Mouse (Mus musculus) ovary, adult 18-20 months (tissue): ENCODE data around the gene Ybx3.

Source experiments
- DNase-seq: peaks from one replicate; pipeline ENCODE4 v3.0.0; 2022; ENCODE audit warnings: low spot score, mixed read lengths

The Ybx3 gene

GRCm38 (mm10) chr6:131388040-131389021 lies at the start of gene Ybx3:
Ybx3 (minus strand) TSS chr6:131388476.
- peak; percentile 82 for DNase-seq

GRCm38 (mm10) chr6:131436626-131437025 lies 48.4 kb upstream of the Ybx3 start:
- no peak for DNase-seq

GRCm38 (mm10) chr6:131434088-131434487 lies 45.8 kb upstream of the Ybx3 start:
- no peak for DNase-seq

- no peak for DNase-seq
Measured at GRCm38 (mm10) chr6:131433153-131434048, 45.1 kb upstream of the Ybx3 start.

GRCm38 (mm10) chr6:131421572-131421971 lies 33.3 kb upstream of the Ybx3 start:
- DNase-seq: no peak

- no peak for DNase-seq
Measured at GRCm38 (mm10) chr6:131419614-131420013, 31.3 kb upstream of the Ybx3 start.

- peak; percentile 3 for DNase-seq
Measured at GRCm38 (mm10) chr6:131418770-131419169, 30.5 kb upstream of the Ybx3 start.

GRCm38 (mm10) chr6:131411116-131411843 lies 23.0 kb upstream of the Ybx3 start:
- no peak for DNase-seq

- DNase-seq: no peak
Measured at GRCm38 (mm10) chr6:131406957-131407356, 18.7 kb upstream of the Ybx3 start.

GRCm38 (mm10) chr6:131405896-131406295 lies 17.6 kb upstream of the Ybx3 start:
- no peak for DNase-seq

- no peak for DNase-seq
Measured at GRCm38 (mm10) chr6:131405174-131405573, 16.9 kb upstream of the Ybx3 start.

GRCm38 (mm10) chr6:131404260-131404659 lies 16.0 kb upstream of the Ybx3 start:
- DNase-seq: no peak

GRCm38 (mm10) chr6:131403036-131403435 lies 14.8 kb upstream of the Ybx3 start:
- DNase-seq: no peak

- no peak for DNase-seq
Measured at GRCm38 (mm10) chr6:131402606-131403005, 14.3 kb upstream of the Ybx3 start.

- DNase-seq: no peak
Measured at GRCm38 (mm10) chr6:131401259-131401658, 13.0 kb upstream of the Ybx3 start.

GRCm38 (mm10) chr6:131396650-131397049 lies 8.4 kb upstream of the Ybx3 start:
- DNase-seq: no peak

- DNase-seq: no peak
Measured at GRCm38 (mm10) chr6:131393873-131394660, 5.8 kb upstream of the Ybx3 start.

- DNase-seq: peak; percentile 11
Measured at GRCm38 (mm10) chr6:131387221-131388039, 846 bp downstream of the Ybx3 start.

- DNase-seq: no peak
Measured at GRCm38 (mm10) chr6:131386416-131387019, 1.8 kb downstream of the Ybx3 start.

- DNase-seq: no peak
Measured at GRCm38 (mm10) chr6:131385469-131385868, 2.8 kb downstream of the Ybx3 start.
